Mouse (Mus musculus) stomach, postnatal 0 days (tissue): Measurements from ENCODE around the gene Csk.

Experiments
- CTCF ChIP-seq: IDR thresholded peaks from 2 replicates; pipeline ENCODE4 v1.5.1; 2016; ENCODE audit warnings: antibody characterized with exemption, low read depth, mild to moderate bottlenecking, moderate library complexity
- EP300 ChIP-seq: optimal IDR thresholded peaks from 2 replicates; pipeline ENCODE3; 2016; ENCODE audit warnings: antibody characterized with exemption

DNA sequence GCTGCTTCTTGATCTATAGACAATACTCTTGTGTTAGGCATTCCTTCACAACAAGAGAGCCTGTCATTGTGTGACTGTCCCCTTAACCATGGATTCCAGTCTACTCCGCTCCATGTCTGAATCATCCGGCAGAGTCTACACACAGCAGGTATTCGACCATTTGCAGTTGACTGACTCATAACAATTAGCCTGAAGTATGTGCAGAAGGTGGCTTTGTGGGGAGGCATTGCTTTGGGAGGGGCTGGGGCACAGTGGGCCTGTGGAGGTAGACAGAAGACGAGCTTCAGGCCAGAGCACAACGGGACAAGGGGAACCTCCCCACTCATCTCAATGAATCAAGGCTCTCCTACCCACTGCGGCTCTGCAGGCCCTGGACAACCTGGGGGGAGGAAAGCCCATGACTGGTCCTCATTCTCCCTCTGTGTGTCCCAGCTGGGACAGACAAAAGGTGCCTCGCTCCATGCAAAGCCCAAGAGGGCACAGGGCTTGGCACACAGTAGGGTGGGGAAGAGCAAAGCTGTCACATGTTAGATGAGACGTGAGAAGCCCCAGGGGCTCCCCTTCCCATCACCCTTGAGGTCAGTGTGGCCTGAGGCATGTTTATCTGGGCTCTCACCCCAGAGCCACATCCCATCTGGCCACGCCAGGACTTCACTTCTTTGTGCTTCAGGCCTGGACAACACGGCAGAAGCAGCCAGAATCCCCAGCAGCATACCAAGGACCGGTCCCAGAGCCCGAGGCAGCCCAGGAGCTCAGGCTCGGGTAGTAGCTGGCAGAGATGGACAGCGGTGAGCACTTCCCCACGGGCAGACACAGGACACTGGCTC, 27.5 kb downstream of the Csk start:
- TF ChIP-seq CTCF (no peak), EP300 (no peak)
